Mouse (Mus musculus): Measurements from ENCODE around the gene Arl14. TPM values are rescaled to one million over a fixed set of nuclear protein-coding genes. Genes with fewer than 3 reads are reported as not detected.
"Not testable (repeated sequence)": the region's sequence is repeated elsewhere in the genome, so short reads cannot be mapped to it uniquely, and the experiment has no call there.

The Arl14 gene
- polyA plus RNA-seq, 1 experiment from 2014 or later, result not detected

DNA sequence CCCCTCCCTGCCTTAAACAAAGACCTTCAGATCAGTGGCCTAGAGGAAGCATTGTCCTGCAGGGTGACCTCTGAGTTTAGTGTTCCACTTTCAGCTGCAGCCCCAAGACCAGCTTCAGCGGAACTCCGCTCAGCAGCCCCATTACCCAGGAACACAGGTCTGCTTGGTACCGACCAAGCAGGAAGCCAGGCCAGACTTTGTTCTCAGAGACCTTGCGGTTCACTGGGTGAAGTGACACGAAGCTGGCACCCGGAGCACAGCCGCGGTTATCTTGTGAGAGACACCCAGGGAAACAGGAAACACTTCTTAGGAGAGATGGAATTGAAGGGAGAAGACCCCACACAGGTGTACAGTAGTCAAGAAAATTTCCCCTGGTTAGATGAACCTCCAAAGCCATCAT lies 1.4 kb downstream of the Arl14 start:
- H3K27me3 ChIP-seq (replicated peaks; ENCODE audit: low read depth, poor library complexity, severe bottlenecking), result no peaks in the 10 kb centered on the region
- WGBS, result 68% methylated on average over 8 of the region's 8 CpGs
- H3K9me3 ChIP-seq, result no peaks in the 10 kb centered on the region
- H3K27ac ChIP-seq (replicated peaks), result no peak overlapping the region
- no peak for DNase-seq (ENCODE audit: low spot score)
- no peaks in the 10 kb centered on the region for H3K36me3 ChIP-seq (replicated peaks)
- H3K4me3 ChIP-seq, result no peak overlapping the region
- no peaks in the 10 kb centered on the region for H3K4me1 ChIP-seq

DNA sequence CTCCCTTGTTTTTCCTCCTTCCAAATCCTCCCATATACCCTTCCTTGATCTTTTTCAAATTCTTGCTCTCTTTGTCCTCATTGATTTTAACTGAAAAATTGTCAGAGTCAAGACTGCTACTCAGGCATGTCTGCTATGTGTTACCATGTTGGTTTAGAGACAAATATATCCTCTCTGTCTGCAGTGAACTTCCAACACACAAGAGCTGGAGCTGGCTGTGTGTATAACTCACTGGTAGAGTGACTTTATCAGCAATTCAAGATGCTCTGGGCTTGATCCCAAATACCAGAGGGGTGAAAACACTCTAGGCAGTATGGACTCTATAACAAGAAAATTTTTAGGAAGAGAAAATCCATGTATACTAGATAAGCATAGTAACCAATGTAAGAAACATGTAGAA lies 2.8 kb downstream of the Arl14 start:
- no peaks in the 10 kb centered on the region for H3K36me3 ChIP-seq (replicated peaks)
- no peak overlapping the region for H3K27ac ChIP-seq (replicated peaks)
- H3K9me3 ChIP-seq, result no peaks in the 10 kb centered on the region
- H3K27me3 ChIP-seq (replicated peaks; ENCODE audit: low read depth, poor library complexity, severe bottlenecking), result no peaks in the 10 kb centered on the region
- no peaks in the 10 kb centered on the region for H3K4me1 ChIP-seq
- DNase-seq (ENCODE audit: low spot score), result no peak
- H3K4me3 ChIP-seq, result no peak overlapping the region

DNA sequence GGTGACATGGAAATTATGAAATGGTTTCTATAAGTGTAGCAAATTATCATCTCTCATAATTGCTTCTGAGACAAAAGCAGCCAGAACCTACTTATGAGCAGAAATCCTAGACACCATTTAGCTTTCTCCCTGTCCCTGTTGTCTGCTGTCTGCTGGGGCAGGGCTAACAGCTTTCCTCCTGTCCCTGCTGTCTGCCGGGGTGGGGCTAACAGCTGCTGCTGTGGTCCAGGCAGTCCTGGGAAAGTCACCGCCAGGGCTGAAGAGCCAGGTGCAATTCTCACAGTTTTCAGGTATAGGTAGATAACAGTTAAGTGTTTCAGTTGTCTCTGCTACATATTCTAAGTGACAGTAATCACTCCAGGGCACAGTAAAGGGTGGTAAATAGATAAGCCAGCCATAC lies 4.3 kb downstream of the Arl14 start:
- H3K4me3 ChIP-seq, result no peak overlapping the region
- no peak for DNase-seq (ENCODE audit: low spot score)
- 65% methylated on average over 2 of the region's 2 CpGs for WGBS
- no peak overlapping the region for H3K27ac ChIP-seq (replicated peaks)
- H3K27me3 ChIP-seq (replicated peaks; ENCODE audit: low read depth, poor library complexity, severe bottlenecking), result no peaks in the 10 kb centered on the region
- no peaks in the 10 kb centered on the region for H3K4me1 ChIP-seq
- no peaks in the 10 kb centered on the region for H3K36me3 ChIP-seq (replicated peaks)
- H3K9me3 ChIP-seq, result no peaks in the 10 kb centered on the region

DNA sequence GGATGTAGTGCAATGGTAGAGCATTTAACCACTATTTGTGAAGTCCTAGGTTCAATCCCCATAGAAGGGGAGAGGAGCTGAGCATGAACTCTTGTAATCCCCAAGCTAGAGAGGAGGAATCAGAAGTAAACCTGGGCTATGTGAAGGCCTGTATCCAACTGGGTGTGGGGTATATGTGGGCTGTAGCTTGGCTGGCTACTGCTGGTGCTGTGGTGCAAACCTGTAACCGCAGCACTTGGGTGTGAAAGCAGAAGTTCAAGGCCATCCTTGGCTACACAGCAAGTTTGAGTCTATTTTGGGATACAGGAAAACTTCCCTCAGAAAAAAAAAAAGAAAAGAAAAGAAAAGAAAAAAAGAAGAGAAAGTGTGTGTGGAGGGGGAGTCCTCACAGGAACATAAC lies 5.8 kb downstream of the Arl14 start:
- Histone ChIP-seq H3K36me3 (replicated peaks) (no peaks in the 10 kb centered on the region), H3K27ac (replicated peaks) (no peak overlapping the region), H3K4me3 (no peak overlapping the region), H3K27me3 (replicated peaks; ENCODE audit: low read depth, poor library complexity, severe bottlenecking) (no peaks in the 10 kb centered on the region), H3K9me3 (no peaks in the 10 kb centered on the region), H3K4me1 (no peaks in the 10 kb centered on the region)
- WGBS, result 85% methylated on average over 1 of the region's 1 CpGs
- DNase-seq (ENCODE audit: low spot score), result no peak

DNA sequence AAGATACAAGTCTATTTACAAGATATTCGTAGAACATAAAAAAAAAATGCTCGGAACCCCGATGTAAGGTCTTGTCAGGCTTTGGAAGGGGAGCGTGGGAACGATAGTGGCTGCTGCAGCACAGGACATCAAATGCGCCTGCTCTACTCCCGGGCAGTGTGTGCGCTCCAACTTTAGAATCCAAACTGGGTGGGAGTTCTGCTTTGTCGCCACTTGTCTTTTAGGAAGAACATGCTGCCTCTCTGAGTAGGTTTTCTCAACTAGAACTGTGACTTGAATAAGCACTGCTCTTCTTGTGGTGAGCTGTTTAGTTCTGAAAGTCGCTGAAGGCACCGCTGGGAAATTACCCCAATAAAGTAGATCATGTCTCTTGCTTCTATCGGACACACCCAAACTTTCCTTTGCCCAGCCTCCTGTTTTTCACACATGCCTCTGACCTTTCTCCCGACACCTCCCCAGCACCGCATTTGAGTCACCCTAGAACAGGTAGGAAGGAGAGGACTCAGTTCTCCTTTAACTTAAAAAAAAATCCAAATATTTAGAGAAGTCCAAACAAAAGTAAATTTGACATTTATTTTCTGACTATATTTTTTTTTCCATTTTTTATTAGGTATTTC lies 9.4 kb downstream of the Arl14 start:
- no peak for DNase-seq (ENCODE audit: low spot score)
- H3K27ac ChIP-seq (replicated peaks), result no peak overlapping the region
- H3K4me1 ChIP-seq, result no peaks in the 10 kb centered on the region
- H3K36me3 ChIP-seq (replicated peaks), result no peaks in the 10 kb centered on the region
- no peak overlapping the region for H3K4me3 ChIP-seq
- no peaks in the 10 kb centered on the region for H3K27me3 ChIP-seq (replicated peaks; ENCODE audit: low read depth, poor library complexity, severe bottlenecking)
- 92% methylated on average over 14 of the region's 14 CpGs for WGBS
- H3K9me3 ChIP-seq, result no peaks in the 10 kb centered on the region

DNA sequence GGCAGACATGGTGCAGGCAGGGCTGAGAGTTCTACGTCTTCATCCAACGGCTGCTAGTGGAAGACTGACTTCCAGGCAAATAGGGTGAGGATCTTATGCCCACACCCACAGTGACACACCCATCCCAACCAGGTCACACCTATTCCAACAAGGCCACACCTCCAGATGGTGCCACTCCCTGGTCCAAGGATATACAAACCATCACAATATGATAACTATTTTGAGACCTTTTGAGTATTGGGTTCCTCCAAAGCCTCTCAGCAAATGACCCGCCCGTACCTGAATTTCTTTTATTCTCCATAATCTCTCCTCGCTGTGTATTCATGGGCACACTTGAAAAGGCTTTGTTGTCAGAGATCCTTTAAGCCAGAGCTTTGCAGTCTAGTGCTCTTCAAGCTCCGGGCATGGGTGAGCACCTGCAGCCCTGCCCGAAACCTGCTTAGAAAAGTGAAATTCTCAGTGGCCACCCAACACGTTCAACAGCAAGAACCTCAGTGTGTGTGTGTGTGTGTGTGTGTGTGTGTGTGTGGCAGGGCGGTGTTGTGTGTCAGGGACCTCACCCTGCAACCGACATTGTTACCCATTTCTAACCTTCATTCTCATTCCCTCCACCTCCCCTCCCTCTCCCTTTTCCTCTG lies 11.5 kb downstream of the Arl14 start:
- H3K9me3 ChIP-seq; H3K27me3 ChIP-seq (replicated peaks; ENCODE audit: low read depth, poor library complexity, severe bottlenecking); H3K27ac ChIP-seq (replicated peaks); H3K4me1 ChIP-seq; H3K4me3 ChIP-seq; DNase-seq (ENCODE audit: low spot score); H3K36me3 ChIP-seq (replicated peaks): not testable (repeated sequence)
- WGBS, result 87% methylated on average over 10 of the region's 10 CpGs

DNA sequence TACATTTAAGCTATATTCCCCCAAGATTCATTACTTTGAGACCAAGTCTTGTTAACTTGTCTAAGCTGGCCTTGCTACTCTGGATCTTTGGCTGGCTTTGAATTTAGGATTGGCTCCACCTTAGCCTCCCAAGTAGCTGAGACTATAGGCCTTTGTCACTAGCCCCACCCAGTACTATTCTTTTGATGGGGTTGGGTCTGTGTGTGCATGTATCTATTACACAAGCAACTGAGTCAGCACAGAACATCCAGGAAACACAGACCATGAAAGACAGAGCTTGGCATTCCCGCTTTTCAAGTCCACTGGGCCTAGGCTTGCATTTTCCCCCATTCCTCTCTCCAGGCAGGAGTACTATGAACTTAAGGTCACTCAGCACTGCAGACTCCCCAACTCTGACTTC lies 12.3 kb downstream of the Arl14 start:
- WGBS, result 91% methylated on average over 1 of the region's 1 CpGs
- Histone ChIP-seq H3K9me3 (no peaks in the 10 kb centered on the region), H3K4me3 (no peak overlapping the region), H3K27me3 (replicated peaks; ENCODE audit: low read depth, poor library complexity, severe bottlenecking) (no peaks in the 10 kb centered on the region), H3K27ac (replicated peaks) (no peak overlapping the region), H3K4me1 (no peaks in the 10 kb centered on the region), H3K36me3 (replicated peaks) (no peaks in the 10 kb centered on the region)
- DNase-seq (ENCODE audit: low spot score), result no peak

DNA sequence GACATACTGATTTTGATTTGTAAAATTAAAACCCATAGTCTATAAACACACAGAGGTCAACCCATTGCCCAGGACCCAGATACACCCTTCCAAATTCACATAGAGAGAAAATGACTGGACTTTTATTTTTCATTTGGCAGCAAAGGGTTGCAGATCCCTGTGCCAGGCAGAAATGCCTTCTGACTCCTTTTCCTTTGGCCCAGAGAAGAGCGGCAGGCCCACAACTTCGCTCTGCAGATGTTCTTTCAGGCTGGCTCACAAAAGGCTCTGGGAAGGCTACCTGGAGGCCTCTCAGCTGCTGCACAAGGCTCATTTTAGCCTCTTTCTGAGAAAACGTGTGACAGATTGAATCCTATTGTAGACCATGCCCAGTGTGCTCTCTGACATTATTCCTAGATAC lies 13.6 kb downstream of the Arl14 start:
- H3K4me3 ChIP-seq, result no peak overlapping the region
- H3K4me1 ChIP-seq, result no peaks in the 10 kb centered on the region
- H3K27me3 ChIP-seq (replicated peaks; ENCODE audit: low read depth, poor library complexity, severe bottlenecking), result no peaks in the 10 kb centered on the region
- H3K9me3 ChIP-seq, result no peaks in the 10 kb centered on the region
- DNase-seq (ENCODE audit: low spot score), result no peak
- WGBS, result 77% methylated on average over 3 of the region's 3 CpGs
- H3K36me3 ChIP-seq (replicated peaks), result no peaks in the 10 kb centered on the region
- no peak overlapping the region for H3K27ac ChIP-seq (replicated peaks)

DNA sequence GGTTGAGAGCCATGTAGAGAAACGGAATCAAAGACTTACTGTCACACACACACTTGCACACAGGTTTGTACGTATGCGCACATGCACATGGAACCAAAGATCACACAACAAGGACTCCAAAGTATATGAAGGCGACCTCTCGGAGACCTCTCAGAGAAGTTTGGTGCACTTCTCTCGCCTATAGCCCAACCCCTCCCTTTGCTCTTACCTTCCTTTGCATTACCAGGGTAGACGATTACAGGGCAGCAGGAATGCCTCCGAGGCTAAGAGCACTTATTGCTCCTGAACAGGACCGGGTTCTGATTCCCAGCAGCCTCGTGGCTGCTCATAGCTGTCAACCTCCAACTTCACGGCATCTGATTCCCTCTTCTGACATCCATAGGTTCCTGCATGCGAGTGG lies 14.3 kb downstream of the Arl14 start:
- no peaks in the 10 kb centered on the region for H3K36me3 ChIP-seq (replicated peaks)
- no peaks in the 10 kb centered on the region for H3K9me3 ChIP-seq
- no peak overlapping the region for H3K4me3 ChIP-seq
- H3K27me3 ChIP-seq (replicated peaks; ENCODE audit: low read depth, poor library complexity, severe bottlenecking), result no peaks in the 10 kb centered on the region
- no peak for DNase-seq (ENCODE audit: low spot score)
- H3K27ac ChIP-seq (replicated peaks), result no peak overlapping the region
- H3K4me1 ChIP-seq, result no peaks in the 10 kb centered on the region
- 81% methylated on average over 12 of the region's 12 CpGs for WGBS

DNA sequence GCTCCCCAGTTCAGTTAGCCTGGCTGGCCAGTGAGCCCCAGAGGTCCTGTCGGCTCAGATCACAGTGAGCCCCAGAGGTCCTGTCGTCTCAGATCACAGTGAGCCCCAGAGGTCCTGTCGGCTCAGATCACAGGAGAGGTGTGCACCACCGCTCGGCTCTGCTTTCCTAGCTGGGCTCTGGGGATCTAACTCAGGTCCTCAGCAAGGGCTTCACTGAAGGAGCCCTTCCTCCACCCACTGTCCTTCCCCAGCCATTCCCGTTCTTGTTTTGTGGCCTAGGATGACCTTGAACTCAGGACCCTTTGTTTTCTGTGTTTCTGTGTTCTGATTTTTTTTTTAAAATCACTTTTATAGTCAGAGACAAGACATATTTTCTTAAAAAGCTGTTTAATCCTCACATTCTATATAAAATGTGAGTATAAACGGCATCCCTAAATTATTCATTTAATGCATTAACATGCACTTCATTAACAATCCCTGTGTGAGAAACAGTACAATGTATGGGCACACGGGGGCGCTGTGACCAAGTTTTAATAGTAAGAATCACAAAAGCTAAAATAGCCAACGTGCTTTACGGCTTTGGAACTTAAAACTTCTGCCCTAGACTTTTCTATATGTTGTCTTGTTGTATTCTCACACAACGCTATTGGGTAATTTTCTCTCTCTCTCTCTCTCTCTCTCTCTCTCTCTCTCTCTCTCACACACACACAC lies 16.1 kb downstream of the Arl14 start:
- no peaks in the 10 kb centered on the region for H3K27me3 ChIP-seq (replicated peaks; ENCODE audit: low read depth, poor library complexity, severe bottlenecking)
- no peaks in the 10 kb centered on the region for H3K9me3 ChIP-seq
- H3K4me1 ChIP-seq, result 0 out of 2 replicates have a peak, but pooled peaks cover 1% of the 10 kb centered on the region
- 47% methylated on average over 12 of the region's 12 CpGs for WGBS
- no peak overlapping the region for H3K27ac ChIP-seq (replicated peaks)
- DNase-seq (ENCODE audit: low spot score), result peak; percentile 62
- H3K4me3 ChIP-seq, result no peak overlapping the region
- H3K36me3 ChIP-seq (replicated peaks), result no peaks in the 10 kb centered on the region

DNA sequence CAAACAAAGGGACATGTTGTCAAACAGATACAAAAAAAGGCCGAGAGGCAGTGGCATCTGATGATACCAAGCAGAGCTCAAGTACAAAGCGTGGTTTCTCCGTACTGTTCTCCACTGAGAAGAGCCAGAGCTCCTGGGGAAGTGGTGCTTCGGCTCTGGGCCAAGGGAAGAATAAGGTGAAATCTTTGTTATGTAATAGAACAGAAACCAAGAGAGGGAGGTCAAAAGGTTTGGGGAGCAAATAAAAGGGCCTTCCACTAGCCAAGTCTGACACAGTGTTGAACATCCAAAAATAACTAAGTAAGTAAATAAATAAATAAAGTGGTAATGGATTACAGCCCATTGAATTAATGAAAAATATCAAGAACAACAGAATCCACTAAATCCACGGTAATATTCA lies 17.0 kb downstream of the Arl14 start:
- Histone ChIP-seq H3K4me3 (no peak overlapping the region), H3K27ac (replicated peaks) (no peak overlapping the region), H3K4me1 (0 out of 2 replicates have a peak, but pooled peaks cover 5% of the 10 kb centered on the region), H3K9me3 (no peaks in the 10 kb centered on the region), H3K36me3 (replicated peaks) (no peaks in the 10 kb centered on the region), H3K27me3 (replicated peaks; ENCODE audit: low read depth, poor library complexity, severe bottlenecking) (no peaks in the 10 kb centered on the region)
- no peak for DNase-seq (ENCODE audit: low spot score)
- 78% methylated on average over 5 of the region's 5 CpGs for WGBS

DNA sequence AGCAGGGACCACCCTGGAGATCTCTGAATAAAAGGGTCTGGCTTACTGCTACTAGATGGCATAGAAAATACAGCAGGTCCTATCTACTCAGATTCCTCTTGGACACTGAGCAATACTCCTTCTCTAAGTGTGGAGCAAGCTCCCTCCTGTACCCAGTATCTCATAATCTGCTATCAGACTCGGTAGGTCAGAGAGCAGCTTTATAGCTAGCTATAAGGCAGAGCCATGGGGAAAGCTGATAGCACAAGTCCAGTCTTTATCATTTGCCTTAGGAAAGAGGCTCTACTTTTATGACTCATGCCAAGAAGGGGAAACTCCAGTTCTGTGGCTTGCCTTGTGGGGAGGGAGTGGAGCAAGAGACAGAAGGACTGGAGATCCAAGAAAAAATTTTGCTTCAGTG lies 18.8 kb downstream of the Arl14 start:
- Histone ChIP-seq H3K27me3 (replicated peaks; ENCODE audit: low read depth, poor library complexity, severe bottlenecking) (no peaks in the 10 kb centered on the region), H3K4me3 (no peak overlapping the region), H3K27ac (replicated peaks) (no peak overlapping the region), H3K4me1 (0 out of 2 replicates have a peak, but pooled peaks cover 6% of the 10 kb centered on the region), H3K9me3 (no peaks in the 10 kb centered on the region), H3K36me3 (replicated peaks) (no peaks in the 10 kb centered on the region)
- WGBS, result 78% methylated on average over 1 of the region's 1 CpGs
- DNase-seq (ENCODE audit: low spot score), result no peak

Data from embryonic facial prominence, embryonic 10.5 days (tissue).